Mouse (Mus musculus) MEL (cell line): ENCODE data around the gene Nup153.

Source experiments
- CHD2 ChIP-seq: IDR thresholded peaks from 2 replicates; pipeline ENCODE4 v1.6.1; 2011; ENCODE audit warnings: low read length, improper control_type of control experiment
- CTCF ChIP-seq, 3 experiments: IDR thresholded peaks in 2 of 3; conservative IDR thresholded peaks in 1 of 3; 2 replicates each; pipeline ENCODE4 v1.5.1; 2011 to 2012; ENCODE audit warnings: low read length in 3 of 3, low read depth in 2 of 3, mild to moderate bottlenecking in 2 of 3, improper control_type of control experiment in 1 of 3, inconsistent platforms in 1 of 3, mixed read lengths in 1 of 3, moderate library complexity in 1 of 3; ENCODE audit not compliant: control insufficient read depth in 1 of 3, insufficient read depth in 1 of 3, poor library complexity in 1 of 3, severe bottlenecking in 1 of 3
- EP300 ChIP-seq, 2 experiments: IDR thresholded peaks; 2 replicates each; pipeline ENCODE4 v1.6.1; 2011; ENCODE audit warnings: improper control_type of control experiment in 2 of 2, low read length in 2 of 2, low read depth in 1 of 2, mild to moderate bottlenecking in 1 of 2
- JUND ChIP-seq: IDR thresholded peaks from 2 replicates; pipeline ENCODE4 v1.6.1; 2011; ENCODE audit warnings: low read depth, mild to moderate bottlenecking, improper control_type of control experiment, low read length
- MAX ChIP-seq: IDR thresholded peaks from 2 replicates; pipeline ENCODE4 v1.6.1; 2011; ENCODE audit warnings: low read length, improper control_type of control experiment
- MYB ChIP-seq: IDR thresholded peaks from 2 replicates; pipeline ENCODE4 v1.6.1; 2011; ENCODE audit warnings: mild to moderate bottlenecking, low read depth, low read length, improper control_type of control experiment
- MYC ChIP-seq: IDR thresholded peaks from 2 replicates; pipeline ENCODE4 v1.6.1; 2011; ENCODE audit warnings: low read depth, mild to moderate bottlenecking, low read length, improper control_type of control experiment, moderate library complexity
- POLR2A ChIP-seq, 2 experiments: IDR thresholded peaks; 2 replicates each; pipeline ENCODE4 v1.6.1; 2011 to 2012; ENCODE audit warnings: low read length in 2 of 2, mild to moderate bottlenecking in 2 of 2, control low read depth in 1 of 2, improper control_type of control experiment in 1 of 2, low read depth in 1 of 2, moderate library complexity in 1 of 2; ENCODE audit not compliant: control insufficient read depth in 1 of 2, insufficient read depth in 1 of 2, poor library complexity in 1 of 2
- TAL1 ChIP-seq: IDR thresholded peaks from 2 replicates; pipeline ENCODE4 v1.6.1; 2012; ENCODE audit warnings: mild to moderate bottlenecking, inconsistent platforms, low read length, moderate library complexity, mixed read lengths
- TBP ChIP-seq: IDR thresholded peaks from 2 replicates; pipeline ENCODE4 v1.8.0; 2011; ENCODE audit warnings: low read depth, low read length, improper control_type of control experiment
- USF1 ChIP-seq: IDR thresholded peaks from 2 replicates; pipeline ENCODE4 v1.6.1; 2014; ENCODE audit warnings: low read depth, mild to moderate bottlenecking, inconsistent platforms, low read length, improper control_type of control experiment, moderate library complexity
- ZC3H11A ChIP-seq: IDR thresholded peaks from 2 replicates; pipeline ENCODE4 v1.6.1; 2012; ENCODE audit warnings: low read depth, mild to moderate bottlenecking, inconsistent platforms, low read length, improper control_type of control experiment

GRCm38 (mm10) chr13:46653671-46654070, 74.1 kb downstream of the Nup153 start:
- TF ChIP-seq MYB = no peak
- no peak for TF ChIP-seq JUND
- TF ChIP-seq CTCF (IDR thresholded peaks at IDR 0.05 in 2 of 3, conservative IDR thresholded peaks at IDR 0.05 in 1 of 3; ENCODE audit: control insufficient read depth in 1 of 3, insufficient read depth in 1 of 3, low read depth in 2 of 3, low read length in 3 of 3, poor library complexity in 1 of 3, severe bottlenecking in 1 of 3) = no peak
- TF ChIP-seq CHD2 = no peak
- no peak for TF ChIP-seq EP300 (IDR thresholded peaks at IDR 0.05; ENCODE audit: low read depth in 1 of 2, low read length in 2 of 2)
- TF ChIP-seq USF1 = no peak
- no peak for TF ChIP-seq MAX
- no peak for TF ChIP-seq POLR2A (IDR thresholded peaks at IDR 0.05; ENCODE audit: control insufficient read depth in 1 of 2, insufficient read depth in 1 of 2, low read depth in 1 of 2, low read length in 2 of 2, poor library complexity in 1 of 2)
- no peak for TF ChIP-seq TBP
- no peak for TF ChIP-seq ZC3H11A
- TF ChIP-seq TAL1 = no peak
- TF ChIP-seq MYC = no peak
